Mouse (Mus musculus): ENCODE measurements at regions not wholly inside any gene's neighbourhood (a gene's known extent, or its start where the extent isn't known, plus 50 kb on each side); places are given as distances from the start of the nearest gene placed in this dataset.

DNA sequence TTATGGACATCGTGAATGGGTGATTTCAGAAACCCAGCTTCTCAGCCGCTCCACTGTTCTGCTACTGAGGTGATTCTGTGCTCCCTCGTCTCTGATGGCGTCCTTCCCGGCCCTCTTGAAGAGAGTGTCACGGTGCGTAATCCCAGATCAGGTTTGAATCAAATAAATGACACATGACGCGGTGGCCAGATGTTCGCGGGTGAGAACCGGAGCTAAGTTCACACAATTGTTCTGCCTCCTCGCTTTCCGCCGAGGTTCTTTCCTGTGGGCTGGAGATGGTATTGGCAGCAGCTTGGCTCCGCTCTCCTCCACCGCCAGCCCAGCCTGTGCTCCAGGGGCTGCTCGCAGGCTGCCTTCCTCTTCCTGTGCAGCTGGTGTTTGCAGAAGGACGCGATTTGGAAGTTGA is 142.7 kb downstream of the Kdr start:
- Histone ChIP-seq H3K27me3 (ENCODE audit: control insufficient read depth in 1 of 2, insufficient read depth in 2 of 2, low read length in 2 of 2) (no peaks in the 10 kb centered on the region), H3K4me1 (ENCODE audit: control insufficient read depth in 1 of 2, insufficient read depth in 2 of 2, low read length in 2 of 2) (peaks cover 11 to 12% of the 10 kb centered on the region in 2 experiments), H3K9me3 (replicated peaks; ENCODE audit: insufficient read depth, low read length) (no peaks in the 10 kb centered on the region; the same call in 1 of the 2 replicates), H3K36me3 (ENCODE audit: control insufficient read depth in 1 of 2, insufficient read depth in 2 of 2, low read length in 2 of 2) (peaks cover 0 to 10% of the 10 kb centered on the region in 2 experiments; a peak in 2 of 4 replicates), H3K4me3 (ENCODE audit: control insufficient read depth in 1 of 2, insufficient read depth in 1 of 2, low read depth in 2 of 2, low read length in 2 of 2) (no peak overlapping the region), H3K9ac (ENCODE audit: control insufficient read depth, low read depth, low read length, poor library complexity, severe bottlenecking) (no peak overlapping the region), H3K27ac (ENCODE audit: control insufficient read depth, low read depth, low read length) (no peak overlapping the region), H3K79me2 (ENCODE audit: control insufficient read depth, insufficient read depth, low read length, poor library complexity) (no peaks in the 10 kb centered on the region)
- TF ChIP-seq TBP (IDR thresholded peaks at IDR 0.05; ENCODE audit: low read depth, low read length) = no peak
- DNase-seq (ENCODE audit: low read depth, low spot score) = no peak

DNA sequence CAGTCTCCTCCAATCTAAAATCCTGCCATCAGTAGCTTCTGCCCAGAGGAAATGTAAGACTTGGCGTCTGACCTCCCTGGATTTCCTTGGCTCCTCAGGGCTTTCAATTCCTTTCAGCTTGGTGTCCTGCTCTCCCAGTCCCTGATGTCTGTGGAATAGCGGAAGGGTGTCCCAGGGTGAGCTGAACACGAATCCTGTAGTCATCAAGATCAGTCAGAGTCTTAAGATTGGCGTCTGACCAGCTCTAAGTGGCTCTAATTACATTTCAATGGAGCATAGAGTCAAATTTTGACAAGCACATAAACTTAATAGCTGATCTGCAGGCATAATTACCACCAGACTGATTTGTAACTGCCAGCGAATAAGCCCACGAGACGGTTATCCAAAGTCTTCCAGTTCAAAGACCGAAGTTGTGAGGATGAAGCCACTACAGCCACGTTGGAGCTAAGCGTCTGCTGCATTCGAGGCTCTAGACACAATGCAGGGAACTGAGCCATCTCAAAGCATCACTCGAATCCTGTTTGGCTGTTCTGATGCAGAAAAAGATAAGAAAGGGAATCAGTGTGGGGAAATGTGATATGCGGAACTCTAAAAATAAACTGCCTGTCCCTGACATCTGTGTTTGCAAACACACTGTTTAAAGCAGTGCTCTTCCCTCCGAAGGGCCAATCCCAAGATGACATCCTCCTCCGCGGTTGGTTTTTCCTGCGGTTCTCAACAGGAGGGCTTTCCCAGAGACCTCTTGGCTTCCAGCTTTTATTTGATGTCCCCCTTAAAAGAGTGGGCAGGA is 143.3 kb downstream of the Kdr start:
- TF ChIP-seq POLR2A (IDR thresholded peaks at IDR 0.05; ENCODE audit: control insufficient read depth in 1 of 2, insufficient read depth in 1 of 2, low read depth in 1 of 2, low read length in 2 of 2, poor library complexity in 1 of 2) (no peak), CHD2 (IDR thresholded peaks at IDR 0.05; ENCODE audit: low read length) (no peak), KAT2A (conservative IDR thresholded peaks at IDR 0.05; ENCODE audit: low read depth, low read length) (no peak), UBTF (IDR thresholded peaks at IDR 0.05; ENCODE audit: borderline replicate concordance, insufficient read depth, low read depth, low read length) (no peak), MXI1 (IDR thresholded peaks at IDR 0.05; ENCODE audit: low read depth, low read length) (no peak), POLR2AphosphoS5 (IDR thresholded peaks at IDR 0.05; ENCODE audit: borderline replicate concordance, low read depth, low read length) (no peak), JUND (IDR thresholded peaks at IDR 0.05; ENCODE audit: low read depth, low read length) (no peak), HCFC1 (IDR thresholded peaks at IDR 0.05; ENCODE audit: low read depth, low read length) (no peak), MYC (IDR thresholded peaks at IDR 0.05; ENCODE audit: low read depth, low read length) (no peak), RCOR1 (IDR thresholded peaks at IDR 0.05; ENCODE audit: low read depth, low read length) (no peak), EP300 (IDR thresholded peaks at IDR 0.05; ENCODE audit: low read depth in 1 of 2, low read length in 2 of 2) (no peak), MAFK (IDR thresholded peaks at IDR 0.05; ENCODE audit: borderline replicate concordance, low read depth, low read length) (no peak), CHD1 (IDR thresholded peaks at IDR 0.05; ENCODE audit: low read depth, low read length) (no peak)
- no peak overlapping the region for H3K9ac ChIP-seq (ENCODE audit: control insufficient read depth, low read depth, low read length, poor library complexity, severe bottlenecking)
- H3K9me3 ChIP-seq (replicated peaks; ENCODE audit: insufficient read depth, low read length) = no peaks in the 10 kb centered on the region; the same call in 1 of the 2 replicates
- no peaks in the 10 kb centered on the region for H3K27me3 ChIP-seq (ENCODE audit: control insufficient read depth in 1 of 2, insufficient read depth in 2 of 2, low read length in 2 of 2)
- DNase-seq (ENCODE audit: low read depth, low spot score) = no peak
- no peak overlapping the region for H3K27ac ChIP-seq (ENCODE audit: control insufficient read depth, low read depth, low read length)
- H3K4me3 ChIP-seq (ENCODE audit: control insufficient read depth in 1 of 2, insufficient read depth in 1 of 2, low read depth in 2 of 2, low read length in 2 of 2) = no peak overlapping the region
- H3K79me2 ChIP-seq (ENCODE audit: control insufficient read depth, insufficient read depth, low read length, poor library complexity) = no peaks in the 10 kb centered on the region
- peaks cover 13 to 16% of the 10 kb centered on the region in 2 experiments for H3K4me1 ChIP-seq (ENCODE audit: control insufficient read depth in 1 of 2, insufficient read depth in 2 of 2, low read length in 2 of 2)
- H3K36me3 ChIP-seq (ENCODE audit: control insufficient read depth in 1 of 2, insufficient read depth in 2 of 2, low read length in 2 of 2) = peaks cover 0 to 12% of the 10 kb centered on the region in 2 experiments; a peak in 2 of 4 replicates

Measured in MEL (cell line).